Mouse (Mus musculus) CD4-positive, CD25-positive, alpha-beta regulatory T cell, adult 2 months (primary cell): ENCODE measurements around the gene Exoc4.

ENCODE experiments used
- DNase-seq: peaks from one replicate; pipeline ENCODE4 v3.0.0-alpha.2; 2012; ENCODE audit warnings: low read depth, low spot score

Gene Exoc4

GRCm38 (mm10) chr6:33248894-33249758, at the start of gene Exoc4:
TSS of gene Exoc4 (plus strand) at chr6:33249085.
- peak; percentile 96 for DNase-seq

- no peak for DNase-seq
These were observed 30.1 kb upstream of the Exoc4 start for GRCm38 (mm10) chr6:33218780-33219179.

- DNase-seq, result no peak
These were observed 22.2 kb upstream of the Exoc4 start for GRCm38 (mm10) chr6:33226700-33227099.

- no peak for DNase-seq
These were observed 21.5 kb upstream of the Exoc4 start for GRCm38 (mm10) chr6:33227371-33227770.

GRCm38 (mm10) chr6:33241250-33241649, 7.6 kb upstream of the Exoc4 start:
- no peak for DNase-seq

GRCm38 (mm10) chr6:33244546-33244945, 4.3 kb upstream of the Exoc4 start:
- no peak for DNase-seq

GRCm38 (mm10) chr6:33247146-33247545, 1.7 kb upstream of the Exoc4 start:
- no peak for DNase-seq

GRCm38 (mm10) chr6:33247576-33248355, 1.1 kb upstream of the Exoc4 start:
- no peak for DNase-seq

- DNase-seq, result no peak
These were observed 7.8 kb downstream of the Exoc4 start for GRCm38 (mm10) chr6:33256638-33257037.

- DNase-seq, result no peak
These were observed 8.3 kb downstream of the Exoc4 start for GRCm38 (mm10) chr6:33257076-33257789.

- no peak for DNase-seq
These were observed 11.0 kb downstream of the Exoc4 start for GRCm38 (mm10) chr6:33259926-33260325.

- DNase-seq, result no peak
These were observed 12.7 kb downstream of the Exoc4 start for GRCm38 (mm10) chr6:33261606-33262005.

GRCm38 (mm10) chr6:33263950-33264349, 15.1 kb downstream of the Exoc4 start:
- no peak for DNase-seq

- no peak for DNase-seq
These were observed 15.5 kb downstream of the Exoc4 start for GRCm38 (mm10) chr6:33264388-33264787.

- no peak for DNase-seq
These were observed 18.7 kb downstream of the Exoc4 start for GRCm38 (mm10) chr6:33267571-33267970.

GRCm38 (mm10) chr6:33283523-33283922, 34.6 kb downstream of the Exoc4 start:
- no peak for DNase-seq

GRCm38 (mm10) chr6:33283936-33284335, 35.1 kb downstream of the Exoc4 start:
- no peak for DNase-seq

- no peak for DNase-seq
These were observed 37.5 kb downstream of the Exoc4 start for GRCm38 (mm10) chr6:33286376-33286775.

- DNase-seq, result no peak
These were observed 45.7 kb downstream of the Exoc4 start for GRCm38 (mm10) chr6:33294626-33295025.

GRCm38 (mm10) chr6:33297566-33297965, 48.7 kb downstream of the Exoc4 start:
- DNase-seq, result no peak

- DNase-seq, result no peak
These were observed 49.9 kb downstream of the Exoc4 start for GRCm38 (mm10) chr6:33298768-33299167.

- no peak for DNase-seq
These were observed 57.1 kb downstream of the Exoc4 start for GRCm38 (mm10) chr6:33305996-33306395.
